Mouse (Mus musculus): ENCODE results near the gene Adamtsl3. TPM values are rescaled to one million over a fixed set of nuclear protein-coding genes. Genes with fewer than 3 reads are reported as not detected.

Adamtsl3 gene
- polyA plus RNA-seq, 1 experiment from 2014 or later, result 0.20 TPM

DNA sequence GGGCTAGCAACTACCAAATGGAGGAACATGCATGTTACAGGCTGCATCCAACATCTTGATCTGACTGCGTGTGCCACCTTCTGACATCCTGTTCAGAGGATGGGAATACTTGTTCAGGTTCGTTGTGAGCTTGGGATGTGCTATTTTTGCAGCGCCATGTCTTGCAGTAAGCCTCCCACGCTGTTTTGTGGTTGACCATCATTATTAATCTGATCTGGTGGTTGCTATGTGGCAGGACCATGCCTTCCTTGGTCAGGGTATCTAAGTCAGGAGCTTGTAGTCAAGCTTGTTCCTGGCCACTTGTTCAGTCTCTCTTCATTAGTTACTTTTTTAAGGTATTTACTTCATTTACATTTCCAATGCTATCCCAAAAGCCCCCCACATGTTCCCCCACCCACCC, 24.7 kb downstream of the Adamtsl3 start:
- no peak for DNase-seq (ENCODE audit: low spot score)

DNA sequence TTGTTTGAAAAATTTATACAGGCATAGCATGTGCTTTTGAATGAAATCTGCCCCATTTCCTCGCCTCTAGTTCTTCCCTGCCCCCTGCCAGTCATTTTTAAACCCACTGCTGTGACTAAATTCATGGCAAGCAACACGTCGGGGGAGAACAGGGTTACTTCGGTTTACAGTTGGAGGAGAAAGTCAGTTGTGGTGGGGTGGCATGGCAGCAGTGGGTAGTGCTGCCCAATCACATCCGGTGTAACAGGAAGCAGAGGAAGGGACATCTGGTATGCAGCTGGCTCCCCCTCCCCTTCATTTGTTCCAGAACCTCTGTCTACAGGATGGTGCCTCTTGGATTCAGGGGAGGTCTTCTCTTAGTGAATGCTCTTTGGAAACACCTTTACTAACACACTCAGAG, 25.6 kb downstream of the Adamtsl3 start:
- peak; percentile 42 for DNase-seq (ENCODE audit: low spot score)

DNA sequence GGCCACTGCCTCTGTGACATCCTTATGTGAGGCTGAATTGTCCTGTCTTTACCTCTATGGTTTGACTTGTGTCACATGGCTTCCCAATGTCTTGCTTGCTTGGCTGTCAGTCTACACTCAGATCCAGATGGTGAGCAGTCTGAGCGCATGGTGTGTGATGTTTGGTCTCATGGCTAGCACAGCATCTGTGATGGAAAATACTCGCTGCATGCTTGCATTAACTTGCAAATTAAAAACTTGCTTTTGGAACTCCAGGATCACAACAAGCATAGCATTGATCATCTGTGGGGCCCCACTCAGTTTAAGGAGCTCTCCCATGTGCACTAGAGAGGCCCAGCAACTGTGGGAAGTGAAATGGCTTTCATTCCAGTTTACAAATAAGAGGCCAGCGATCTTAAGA, 29.1 kb downstream of the Adamtsl3 start:
- no peak for DNase-seq (ENCODE audit: low spot score)

DNA sequence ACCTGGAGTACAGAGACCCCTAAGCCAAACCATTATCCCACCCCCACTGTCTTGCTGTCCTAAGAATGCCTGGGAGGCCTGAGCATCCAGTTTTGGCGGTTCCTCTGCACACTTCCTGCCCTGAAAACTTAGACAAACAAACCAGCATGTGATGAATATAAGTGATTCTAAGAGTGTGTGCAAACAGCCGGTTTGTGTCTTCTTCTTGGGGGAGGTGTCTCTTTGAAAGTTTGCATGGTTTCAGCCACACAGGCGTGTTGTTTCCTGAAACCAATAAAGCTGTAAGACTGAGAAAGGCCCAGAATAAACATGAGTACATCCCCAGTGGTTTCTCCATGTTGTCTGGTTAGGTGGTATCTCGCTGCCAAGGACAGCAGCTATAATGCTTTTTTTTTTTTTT, 30.6 kb downstream of the Adamtsl3 start:
- no peak for DNase-seq (ENCODE audit: low spot score)

DNA sequence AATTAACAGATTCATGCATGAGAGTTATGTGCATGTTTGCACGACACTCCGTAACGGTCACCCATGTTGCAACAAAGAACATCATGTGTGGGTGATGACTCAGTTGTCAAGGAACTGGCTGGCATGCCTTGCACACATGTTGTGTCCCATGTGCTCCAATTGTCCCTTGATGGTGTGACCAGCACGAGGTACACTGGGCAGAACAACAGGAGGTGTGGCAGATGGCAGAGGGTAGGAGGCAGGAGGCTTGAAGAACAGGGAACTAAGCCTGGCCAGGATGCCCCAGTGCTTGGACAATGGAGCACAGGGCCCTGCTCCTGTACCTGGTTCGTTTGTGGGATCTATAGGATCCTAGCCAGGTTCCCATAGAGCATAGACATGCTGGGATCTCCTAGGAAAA, 31.0 kb downstream of the Adamtsl3 start:
- no peak for DNase-seq (ENCODE audit: low spot score)

DNA sequence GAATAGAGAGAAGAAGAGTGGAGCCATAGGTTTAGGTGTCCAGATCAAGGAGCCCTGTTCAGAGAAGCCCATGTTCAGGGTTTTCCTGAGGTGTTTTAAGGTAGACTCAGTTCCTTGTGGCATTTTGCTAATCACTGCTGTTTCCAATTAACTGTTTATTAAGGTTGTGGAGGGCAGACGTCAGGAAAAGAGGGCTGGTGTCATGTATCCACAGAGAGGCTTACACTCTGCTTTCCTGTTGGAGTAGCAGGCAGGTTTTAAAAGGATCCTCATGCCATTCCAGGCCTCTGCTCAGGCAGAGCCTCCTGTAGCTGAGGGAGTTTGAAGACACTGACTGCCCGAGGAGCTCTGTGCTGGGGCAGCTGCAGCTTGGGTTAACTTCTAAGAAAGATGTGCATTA, 32.6 kb downstream of the Adamtsl3 start:
- DNase-seq (ENCODE audit: low spot score), result no peak

DNA sequence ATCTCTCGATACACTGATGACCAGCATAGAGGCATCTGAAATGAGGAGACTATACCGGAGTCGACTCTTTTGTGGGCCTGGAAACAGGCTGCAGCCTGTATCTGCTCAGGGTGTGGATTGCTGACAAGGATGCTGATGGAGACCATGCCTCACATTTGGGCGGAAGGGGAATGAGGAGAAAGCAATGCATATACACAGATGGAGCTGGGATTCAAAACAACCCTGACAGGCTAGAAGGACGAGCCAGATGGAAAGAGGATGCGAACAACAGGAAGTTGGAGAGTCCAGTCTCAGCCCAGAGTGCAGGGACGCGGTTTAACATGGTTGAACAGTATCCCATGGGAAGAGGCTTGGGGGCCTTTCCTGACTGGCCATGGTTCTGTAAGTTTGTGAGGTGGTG, 34.6 kb downstream of the Adamtsl3 start:
- DNase-seq (ENCODE audit: low spot score), result no peak

DNA sequence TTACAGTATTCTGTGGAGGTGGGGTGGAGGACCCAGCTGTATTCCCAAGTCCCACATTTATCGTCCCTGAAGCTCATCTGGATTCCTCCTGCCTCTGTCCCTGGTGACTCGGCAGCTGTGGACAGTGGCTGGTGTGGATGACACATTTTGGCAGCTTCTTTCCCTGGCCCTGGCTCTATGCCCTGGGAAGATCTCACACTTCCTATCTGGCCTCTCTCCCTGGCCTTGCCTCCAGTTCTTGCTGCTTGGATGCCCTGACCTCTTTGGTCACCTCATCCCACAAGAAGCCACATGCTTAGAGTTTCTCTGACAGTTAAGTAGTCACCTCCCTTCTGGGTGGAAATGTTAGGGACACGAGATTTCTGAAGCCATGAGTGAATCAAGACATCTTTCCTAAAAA, 35.9 kb downstream of the Adamtsl3 start:
- DNase-seq (ENCODE audit: low spot score), result no peak

DNA sequence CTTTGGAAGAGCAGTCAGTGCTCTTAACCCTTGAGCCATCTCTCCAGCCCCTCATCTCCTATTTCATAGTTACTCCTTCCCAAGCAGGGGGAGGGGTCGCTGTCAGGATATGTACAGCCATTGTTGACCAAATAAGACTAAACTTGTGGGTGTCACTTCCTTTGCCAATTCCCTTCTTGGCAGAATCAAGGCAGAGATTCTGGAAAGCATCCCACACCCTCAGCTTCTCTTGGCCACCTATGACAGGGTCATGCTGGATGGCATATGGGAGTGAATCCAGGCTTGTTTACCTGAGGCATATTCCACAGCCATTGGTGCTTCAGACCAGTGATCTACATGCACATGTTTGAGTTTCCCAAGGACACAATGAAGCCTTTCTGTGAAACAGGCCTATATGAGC, 42.8 kb downstream of the Adamtsl3 start:
- no peak for DNase-seq (ENCODE audit: low spot score)

DNA sequence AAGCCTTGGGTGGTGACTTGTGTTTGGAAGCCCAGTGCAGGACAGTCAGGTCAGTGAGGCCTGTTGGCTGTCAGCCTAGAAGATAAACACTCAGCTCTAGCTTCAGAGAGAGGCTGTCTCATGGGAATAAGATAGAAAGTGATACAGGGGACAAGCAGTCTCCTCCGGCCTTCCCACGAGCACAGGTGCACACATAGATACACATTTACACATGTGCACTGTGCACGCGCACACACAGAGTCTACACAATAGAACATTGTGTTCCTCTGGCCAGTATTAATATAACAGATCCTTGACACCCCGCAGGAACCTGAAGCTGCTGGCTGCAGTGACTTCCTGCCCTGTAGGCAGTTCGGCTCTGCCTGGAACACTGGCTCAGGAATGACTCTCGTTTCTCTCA, 44.3 kb downstream of the Adamtsl3 start:
- DNase-seq (ENCODE audit: low spot score), result no peak

DNA sequence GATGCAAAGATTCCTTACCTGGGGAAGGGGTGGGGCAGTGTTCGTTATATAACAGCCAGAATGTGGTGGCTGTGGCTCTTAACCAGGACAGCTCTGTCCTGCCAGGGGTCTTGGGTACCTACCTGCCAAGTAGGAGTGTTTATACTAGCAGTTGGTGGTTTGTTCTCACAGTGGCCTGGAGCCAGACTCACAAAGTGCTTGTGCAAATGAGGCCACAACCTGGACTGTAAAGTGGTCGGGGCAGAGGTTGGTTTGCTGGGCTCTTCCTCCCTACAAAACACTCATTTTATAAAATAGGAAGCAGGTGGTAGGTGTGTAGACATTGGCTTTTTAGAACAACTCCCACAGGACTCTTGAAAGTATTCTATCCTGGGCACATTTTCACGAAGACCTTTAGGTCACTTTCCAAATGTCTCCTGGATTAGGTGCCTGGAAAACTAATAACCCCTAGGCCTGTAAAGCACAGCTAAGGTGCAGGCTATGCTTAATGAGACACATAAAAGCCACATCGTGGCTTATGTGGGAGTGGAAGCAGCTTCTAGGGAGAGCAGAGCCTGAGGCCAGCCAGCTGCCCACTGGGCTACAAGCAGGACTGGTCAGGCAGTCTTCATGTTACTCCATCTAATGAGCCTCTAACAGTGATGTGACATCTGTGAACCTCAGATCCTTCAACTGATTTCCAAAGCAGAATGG, 47.5 kb downstream of the Adamtsl3 start:
- DNase-seq (ENCODE audit: low spot score), result no peak

DNA sequence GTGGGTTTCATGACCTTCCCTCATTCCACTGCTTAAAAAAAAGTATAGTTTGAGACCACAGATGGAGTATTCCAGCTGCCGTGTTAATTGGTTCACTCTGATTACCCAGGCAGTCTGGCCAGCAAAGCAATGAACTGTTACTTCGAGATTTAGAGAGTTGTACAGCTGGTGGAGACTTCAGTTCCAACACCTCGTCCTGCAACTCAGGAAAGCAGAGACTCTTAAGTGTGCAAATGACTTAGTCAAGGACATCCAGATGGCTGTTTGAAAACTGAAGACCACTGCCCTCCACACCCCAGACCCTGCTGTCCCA, 48.0 kb downstream of the Adamtsl3 start:
- DNase-seq (ENCODE audit: low spot score), result no peak

DNA sequence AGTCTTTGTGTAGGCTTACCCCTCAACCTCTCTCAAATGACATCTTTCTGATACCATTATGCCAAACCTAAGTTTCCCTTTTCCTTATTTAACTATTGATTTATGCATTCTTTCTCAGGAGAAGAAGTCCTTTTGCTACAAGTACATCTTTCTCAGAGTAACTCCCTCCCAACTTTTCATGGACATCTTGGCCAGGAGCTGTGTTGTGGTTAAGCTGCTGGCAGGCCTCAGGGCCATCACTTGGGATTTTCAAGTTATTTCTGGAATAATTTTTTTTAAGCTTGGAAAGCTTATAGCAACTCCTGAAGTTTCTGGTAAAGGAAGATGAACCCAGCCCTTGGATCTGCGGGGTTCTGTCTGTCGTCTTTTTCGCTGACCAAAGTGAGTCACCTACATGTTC, 51.6 kb downstream of the Adamtsl3 start:
- DNase-seq (ENCODE audit: low spot score), result no peak

DNA sequence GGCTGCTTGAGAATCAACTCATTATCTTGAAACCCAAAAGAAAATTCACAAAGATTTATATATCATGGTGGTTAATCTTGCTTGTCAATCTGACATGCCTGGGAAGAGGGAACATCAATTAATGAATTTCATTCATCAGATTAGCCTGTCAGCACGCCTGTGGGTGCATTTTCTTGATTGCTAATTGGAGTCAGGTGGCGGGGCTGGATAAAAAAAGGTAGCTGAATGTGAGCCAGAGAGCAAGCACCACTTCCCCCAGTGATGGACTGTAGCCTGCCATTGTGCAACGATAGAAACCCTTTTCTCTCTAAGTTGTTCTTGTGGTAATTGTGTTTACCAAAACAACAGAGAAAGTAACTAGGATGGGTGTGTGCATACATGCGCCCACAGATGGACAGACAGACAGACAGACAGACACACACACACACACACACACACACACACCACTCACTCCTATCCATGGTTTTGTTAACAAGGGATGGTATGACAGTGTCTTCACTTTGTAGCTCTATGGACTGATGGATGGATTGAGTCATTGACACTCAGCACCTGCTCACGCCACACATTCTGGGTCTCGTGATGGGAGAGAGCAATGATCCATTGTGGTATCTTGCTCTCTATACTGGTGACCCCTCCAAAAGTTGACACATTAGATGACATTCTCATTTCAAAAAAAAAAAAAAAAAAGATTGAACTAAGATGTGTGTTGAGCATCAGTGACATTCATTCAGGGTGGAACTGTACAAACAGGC, 59.1 kb downstream of the Adamtsl3 start:
- no peak for DNase-seq (ENCODE audit: low spot score)

DNA sequence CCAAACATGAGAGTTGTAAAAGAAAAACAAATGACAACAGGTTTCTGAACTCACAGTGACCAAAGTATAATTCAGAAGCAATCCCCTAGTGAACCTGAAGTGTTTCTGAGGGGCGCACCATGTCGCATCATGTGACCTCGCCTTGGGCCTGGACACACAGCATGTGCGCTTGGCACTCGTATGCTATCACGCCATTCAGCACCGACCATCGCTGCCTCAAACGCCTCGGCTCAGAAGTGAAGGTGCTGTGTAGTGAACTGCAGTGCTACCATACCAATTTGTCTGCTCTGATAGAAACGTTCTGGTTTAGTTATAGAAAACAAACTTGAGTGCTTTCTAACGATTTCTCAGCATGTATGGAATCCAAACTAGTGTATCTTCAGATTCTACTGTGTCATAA, 59.7 kb downstream of the Adamtsl3 start:
- DNase-seq (ENCODE audit: low spot score), result no peak

DNA sequence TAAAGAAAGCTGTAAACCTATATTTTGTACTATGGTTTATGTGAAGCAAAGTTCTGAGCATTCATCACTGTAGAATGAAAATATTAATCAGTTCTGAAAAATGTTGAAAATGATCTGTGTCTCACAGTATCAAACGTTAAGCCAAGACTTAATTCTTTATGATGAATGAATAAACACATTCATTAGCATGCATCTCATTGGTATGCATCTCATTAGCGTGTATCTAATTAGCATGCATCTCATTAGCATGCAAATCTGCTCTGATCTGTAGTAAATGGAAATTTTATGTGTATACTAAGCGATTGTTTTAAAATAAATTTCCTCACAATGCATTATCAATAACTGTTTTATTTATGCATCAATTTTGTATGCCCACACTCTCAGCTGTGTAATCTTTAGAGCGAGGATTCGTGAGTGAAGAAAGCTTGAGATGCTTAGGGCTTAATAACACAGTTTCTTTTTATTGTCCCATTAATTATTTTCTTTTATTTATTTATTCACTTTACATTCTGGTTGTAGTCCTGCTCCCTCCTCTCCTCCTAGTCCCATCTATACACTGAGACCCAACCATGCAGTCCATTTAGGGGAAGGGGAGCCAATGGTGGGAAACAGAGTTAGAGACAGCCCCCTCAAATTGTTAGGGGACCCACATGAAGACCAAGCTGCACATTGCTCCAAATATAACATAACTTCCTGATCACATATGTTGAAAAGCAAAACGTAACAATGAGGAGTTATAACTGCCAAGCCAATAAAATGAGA, 60.4 kb downstream of the Adamtsl3 start:
- no peak for DNase-seq (ENCODE audit: low spot score)

DNA sequence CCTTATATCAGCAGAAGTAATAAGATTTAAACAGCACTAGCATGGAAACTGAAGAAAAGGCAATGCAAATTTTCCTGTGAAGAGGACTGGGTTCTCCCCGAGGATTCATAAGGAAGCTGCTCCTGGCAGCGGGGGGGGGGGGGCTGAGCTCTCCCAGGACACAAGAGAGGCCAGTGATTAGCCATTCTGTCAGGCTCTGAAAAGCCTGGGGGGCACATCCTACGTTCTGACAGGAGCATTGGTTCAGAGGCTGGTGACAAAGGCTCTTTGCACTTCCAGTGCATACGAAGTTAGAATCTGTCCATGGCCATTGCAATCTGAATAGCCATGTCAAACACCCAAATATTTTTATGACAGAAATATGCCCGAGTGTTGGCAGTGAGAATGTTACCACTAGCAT, 61.4 kb downstream of the Adamtsl3 start:
- no peak for DNase-seq (ENCODE audit: low spot score)

DNA sequence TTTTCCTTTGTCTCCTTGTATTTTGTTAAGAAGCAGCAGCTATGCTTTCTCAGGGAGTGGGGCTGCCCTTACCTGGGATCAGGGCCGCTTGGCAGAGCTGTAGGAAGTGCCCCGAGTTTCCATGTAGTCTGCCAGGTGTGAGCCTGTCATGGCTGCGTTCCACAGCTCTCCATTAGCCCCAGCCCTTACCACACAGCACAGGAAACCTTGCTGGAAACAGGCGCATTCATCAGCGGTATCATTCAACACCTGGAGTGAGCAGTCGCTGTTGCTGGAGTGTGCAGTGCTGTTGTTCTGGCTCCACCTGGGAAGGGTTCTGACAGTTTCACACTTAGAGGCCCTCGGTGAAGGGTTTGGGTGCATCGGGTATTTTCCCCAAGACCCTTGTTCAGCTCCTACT, 62.1 kb downstream of the Adamtsl3 start:
- no peak for DNase-seq (ENCODE audit: low spot score)

DNA sequence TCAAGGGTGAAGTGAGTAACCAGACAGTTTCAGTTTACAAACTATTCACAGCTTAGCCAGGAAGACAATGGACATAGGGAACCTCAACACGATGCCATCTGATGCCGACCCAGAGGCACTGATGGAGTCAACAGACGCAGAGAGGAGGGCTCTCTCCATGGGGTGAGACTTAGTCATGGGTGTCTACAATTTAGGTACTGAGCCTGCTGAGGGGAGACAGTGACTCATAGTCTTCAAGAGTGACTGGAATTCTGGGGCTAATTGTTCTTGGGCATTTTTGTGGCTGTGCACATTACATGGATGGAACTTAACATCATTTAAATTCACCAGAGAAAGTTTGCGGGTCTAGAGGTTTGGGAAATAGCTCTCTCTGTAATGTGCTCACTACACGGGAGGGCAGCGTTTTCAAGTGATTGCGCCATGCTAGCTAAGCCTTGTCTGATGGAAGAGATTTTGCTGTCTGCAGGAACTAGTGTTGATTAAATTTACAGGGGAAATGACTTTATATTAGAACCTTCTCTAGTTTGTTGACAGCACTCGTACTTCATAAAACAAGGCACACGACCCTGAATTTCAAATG, 70.1 kb downstream of the Adamtsl3 start:
- DNase-seq (ENCODE audit: low spot score), result no peak

DNA sequence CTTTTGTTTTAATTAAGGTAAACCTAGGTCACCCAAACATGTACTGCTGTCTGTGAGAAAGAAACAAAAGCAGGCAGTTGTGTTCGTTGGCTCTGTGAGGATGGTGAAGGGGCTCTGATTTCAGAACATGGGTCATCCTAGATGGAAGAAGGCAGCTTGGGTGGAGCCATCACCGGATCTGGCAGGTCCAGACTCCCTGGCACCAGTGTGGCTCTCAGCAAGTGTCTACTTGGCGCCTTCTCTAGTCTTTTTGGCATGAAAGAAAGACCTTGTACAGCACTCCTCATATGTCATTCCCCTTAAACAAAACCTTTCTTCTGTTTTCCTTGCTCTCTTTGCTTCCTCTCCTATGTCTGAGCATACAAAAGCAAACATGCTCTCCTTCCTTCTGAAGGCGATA, 75.5 kb downstream of the Adamtsl3 start:
- DNase-seq (ENCODE audit: low spot score), result no peak

DNA sequence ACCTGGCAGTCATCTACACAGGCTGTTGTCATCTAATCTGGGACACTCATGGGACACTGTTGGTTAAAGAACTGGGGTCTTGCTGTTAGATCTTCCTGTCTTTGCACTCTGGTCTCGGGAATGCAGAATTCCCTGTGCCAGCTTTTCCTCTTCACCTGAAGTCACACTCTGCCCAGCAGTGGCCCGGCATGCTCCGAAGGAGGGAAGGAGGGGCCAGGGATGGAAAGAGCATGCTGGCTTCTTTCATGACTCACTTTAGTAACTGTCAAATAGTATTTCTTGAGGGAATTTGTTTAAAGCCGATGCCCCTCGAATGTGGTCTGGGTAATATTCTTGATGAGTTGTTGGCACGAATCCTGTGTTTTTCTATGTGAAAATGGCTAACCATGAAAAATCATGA, 81.2 kb downstream of the Adamtsl3 start:
- no peak for DNase-seq (ENCODE audit: low spot score)

DNA sequence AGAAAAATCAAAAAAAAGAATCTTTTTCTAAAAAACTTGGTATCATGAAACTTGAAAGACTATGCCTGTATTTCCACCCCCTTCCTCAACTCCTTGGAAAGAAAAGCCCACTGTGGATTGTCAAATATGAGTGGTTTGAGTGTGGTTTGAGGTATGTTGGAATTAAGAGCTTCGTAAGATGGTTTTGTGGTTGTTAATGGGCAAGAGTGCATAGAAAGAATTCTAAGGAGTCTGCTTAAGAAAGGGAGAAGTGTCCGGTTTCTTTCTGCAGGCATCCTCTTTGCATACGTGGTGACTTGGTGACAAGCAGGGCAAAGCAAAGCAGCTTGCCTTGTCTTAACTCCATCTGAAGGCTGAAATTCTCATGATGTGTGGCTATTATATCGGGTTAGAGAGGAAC, 81.6 kb downstream of the Adamtsl3 start:
- DNase-seq (ENCODE audit: low spot score), result no peak
